Mouse (Mus musculus): ENCODE results near the gene Them5. TPM values are rescaled to one million over a fixed set of nuclear protein-coding genes. Genes with fewer than 3 reads are reported as not detected.

Gene Them5
- polyA plus RNA-seq, 1 experiment from 2014 or later = not detected

- Histone ChIP-seq H3K4me1 (ENCODE audit: insufficient read depth, low read length) (peaks cover 18% of the 10 kb centered on the region), H3K9ac (replicated peaks; ENCODE audit: low read length) (no peak overlapping the region), H3K27ac (ENCODE audit: low read length) (no peak overlapping the region), H3K27me3 (ENCODE audit: insufficient read depth, low read length) (no peaks in the 10 kb centered on the region), H3K9me3 (ENCODE audit: low read length) (no peaks in the 10 kb centered on the region), H3K4me2 (replicated peaks; ENCODE audit: low read depth, low read length) (no peak overlapping the region), H3K4me3 (ENCODE audit: low read length) (no peak overlapping the region), H3K36me3 (ENCODE audit: insufficient read depth, low read length) (no peaks in the 10 kb centered on the region)
- no peak for ATAC-seq (ENCODE audit: low FRiP score, low TSS enrichment)
- WGBS = 22% methylated on average over 13 of the region's 13 CpGs
Observed at GRCm38 (mm10) chr3:94377028-94377923, 35.4 kb downstream of the Them5 start.

GRCm38 (mm10) chr3:94379831-94380510 is 38.1 kb downstream of the Them5 start:
- ATAC-seq (ENCODE audit: low FRiP score, low TSS enrichment) = no peak
- H3K4me3 ChIP-seq (ENCODE audit: low read length) = no peak overlapping the region
- 24% methylated on average over 9 of the region's 9 CpGs for WGBS
- peaks cover 5% of the 10 kb centered on the region for H3K4me1 ChIP-seq (ENCODE audit: insufficient read depth, low read length)
- no peak overlapping the region for H3K27ac ChIP-seq (ENCODE audit: low read length)
- no peak overlapping the region for H3K9ac ChIP-seq (replicated peaks; ENCODE audit: low read length)
- H3K9me3 ChIP-seq (ENCODE audit: low read length) = no peaks in the 10 kb centered on the region
- no peaks in the 10 kb centered on the region for H3K27me3 ChIP-seq (ENCODE audit: insufficient read depth, low read length)
- no peak overlapping the region for H3K4me2 ChIP-seq (replicated peaks; ENCODE audit: low read depth, low read length)
- H3K36me3 ChIP-seq (ENCODE audit: insufficient read depth, low read length) = no peaks in the 10 kb centered on the region

- Histone ChIP-seq H3K4me3 (ENCODE audit: low read length) (no peak overlapping the region), H3K27me3 (ENCODE audit: insufficient read depth, low read length) (no peaks in the 10 kb centered on the region), H3K4me1 (ENCODE audit: insufficient read depth, low read length) (peaks cover 5% of the 10 kb centered on the region), H3K4me2 (replicated peaks; ENCODE audit: low read depth, low read length) (no peak overlapping the region), H3K36me3 (ENCODE audit: insufficient read depth, low read length) (no peaks in the 10 kb centered on the region), H3K9ac (replicated peaks; ENCODE audit: low read length) (no peak overlapping the region), H3K27ac (ENCODE audit: low read length) (no peak overlapping the region), H3K9me3 (ENCODE audit: low read length) (no peaks in the 10 kb centered on the region)
- WGBS = 65% methylated on average over 5 of the region's 5 CpGs
- ATAC-seq (ENCODE audit: low FRiP score, low TSS enrichment) = no peak
Observed at GRCm38 (mm10) chr3:94382308-94382707, 40.4 kb downstream of the Them5 start.

- Histone ChIP-seq H3K4me2 (replicated peaks; ENCODE audit: low read depth, low read length) (no peak overlapping the region), H3K27me3 (ENCODE audit: insufficient read depth, low read length) (no peaks in the 10 kb centered on the region), H3K4me3 (ENCODE audit: low read length) (no peak overlapping the region), H3K36me3 (ENCODE audit: insufficient read depth, low read length) (no peaks in the 10 kb centered on the region), H3K4me1 (ENCODE audit: insufficient read depth, low read length) (peaks cover 5% of the 10 kb centered on the region), H3K9me3 (ENCODE audit: low read length) (no peaks in the 10 kb centered on the region), H3K9ac (replicated peaks; ENCODE audit: low read length) (no peak overlapping the region), H3K27ac (ENCODE audit: low read length) (no peak overlapping the region)
- WGBS = 73% methylated on average over 3 of the region's 3 CpGs
- no peak for ATAC-seq (ENCODE audit: low FRiP score, low TSS enrichment)
Observed at GRCm38 (mm10) chr3:94383476-94383875, 41.6 kb downstream of the Them5 start.

GRCm38 (mm10) chr3:94386671-94387070 is 44.8 kb downstream of the Them5 start:
- no peak overlapping the region for H3K4me2 ChIP-seq (replicated peaks; ENCODE audit: low read depth, low read length)
- H3K4me1 ChIP-seq (ENCODE audit: insufficient read depth, low read length) = no peaks in the 10 kb centered on the region
- no peak overlapping the region for H3K9ac ChIP-seq (replicated peaks; ENCODE audit: low read length)
- H3K27ac ChIP-seq (ENCODE audit: low read length) = no peak overlapping the region
- H3K27me3 ChIP-seq (ENCODE audit: insufficient read depth, low read length) = no peaks in the 10 kb centered on the region
- no peak overlapping the region for H3K4me3 ChIP-seq (ENCODE audit: low read length)
- H3K9me3 ChIP-seq (ENCODE audit: low read length) = no peaks in the 10 kb centered on the region
- WGBS = 57% methylated on average over 4 of the region's 4 CpGs
- no peaks in the 10 kb centered on the region for H3K36me3 ChIP-seq (ENCODE audit: insufficient read depth, low read length)
- no peak for ATAC-seq (ENCODE audit: low FRiP score, low TSS enrichment)

GRCm38 (mm10) chr3:94387391-94387790 is 45.5 kb downstream of the Them5 start:
- Histone ChIP-seq H3K4me3 (ENCODE audit: low read length) (no peak overlapping the region), H3K4me1 (ENCODE audit: insufficient read depth, low read length) (no peaks in the 10 kb centered on the region), H3K9me3 (ENCODE audit: low read length) (no peaks in the 10 kb centered on the region), H3K27me3 (ENCODE audit: insufficient read depth, low read length) (no peaks in the 10 kb centered on the region), H3K9ac (replicated peaks; ENCODE audit: low read length) (no peak overlapping the region), H3K36me3 (ENCODE audit: insufficient read depth, low read length) (no peaks in the 10 kb centered on the region), H3K27ac (ENCODE audit: low read length) (no peak overlapping the region), H3K4me2 (replicated peaks; ENCODE audit: low read depth, low read length) (no peak overlapping the region)
- ATAC-seq (ENCODE audit: low FRiP score, low TSS enrichment) = no peak
- 89% methylated on average over 10 of the region's 10 CpGs for WGBS

- H3K27me3 ChIP-seq (ENCODE audit: insufficient read depth, low read length) = no peaks in the 10 kb centered on the region
- H3K36me3 ChIP-seq (ENCODE audit: insufficient read depth, low read length) = no peaks in the 10 kb centered on the region
- no peak for ATAC-seq (ENCODE audit: low FRiP score, low TSS enrichment)
- no peak overlapping the region for H3K9ac ChIP-seq (replicated peaks; ENCODE audit: low read length)
- no peaks in the 10 kb centered on the region for H3K9me3 ChIP-seq (ENCODE audit: low read length)
- no peak overlapping the region for H3K4me3 ChIP-seq (ENCODE audit: low read length)
- no peaks in the 10 kb centered on the region for H3K4me1 ChIP-seq (ENCODE audit: insufficient read depth, low read length)
- no peak overlapping the region for H3K27ac ChIP-seq (ENCODE audit: low read length)
- H3K4me2 ChIP-seq (replicated peaks; ENCODE audit: low read depth, low read length) = no peak overlapping the region
- 65% methylated on average over 5 of the region's 5 CpGs for WGBS
Observed at GRCm38 (mm10) chr3:94388047-94388446, 46.1 kb downstream of the Them5 start.

- no peak overlapping the region for H3K9ac ChIP-seq (replicated peaks; ENCODE audit: low read length)
Observed at GRCm38 (mm10) chr3:94389420-94389819, 47.5 kb downstream of the Them5 start.

GRCm38 (mm10) chr3:94391001-94391400 is 49.1 kb downstream of the Them5 start:
- no peaks in the 10 kb centered on the region for H3K27me3 ChIP-seq (ENCODE audit: insufficient read depth, low read length)
- H3K4me3 ChIP-seq (ENCODE audit: low read length) = no peak overlapping the region
- ATAC-seq (ENCODE audit: low FRiP score, low TSS enrichment) = no peak
- no peaks in the 10 kb centered on the region for H3K9me3 ChIP-seq (ENCODE audit: low read length)
- H3K9ac ChIP-seq (replicated peaks; ENCODE audit: low read length) = no peak overlapping the region
- H3K4me1 ChIP-seq (ENCODE audit: insufficient read depth, low read length) = no peaks in the 10 kb centered on the region
- 84% methylated on average over 5 of the region's 5 CpGs for WGBS
- H3K27ac ChIP-seq (ENCODE audit: low read length) = no peak overlapping the region
- no peaks in the 10 kb centered on the region for H3K36me3 ChIP-seq (ENCODE audit: insufficient read depth, low read length)
- no peak overlapping the region for H3K4me2 ChIP-seq (replicated peaks; ENCODE audit: low read depth, low read length)

More at GRCm38 (mm10) chr3:94389420-94389819, 47.5 kb downstream of the Them5 start:
- no peaks in the 10 kb centered on the region for H3K27me3 ChIP-seq (ENCODE audit: insufficient read depth, low read length)
- H3K36me3 ChIP-seq (ENCODE audit: insufficient read depth, low read length) = no peaks in the 10 kb centered on the region
- no peaks in the 10 kb centered on the region for H3K9me3 ChIP-seq (ENCODE audit: low read length)
- no peak for ATAC-seq (ENCODE audit: low FRiP score, low TSS enrichment)
- no peak overlapping the region for H3K4me2 ChIP-seq (replicated peaks; ENCODE audit: low read depth, low read length)
- H3K4me1 ChIP-seq (ENCODE audit: insufficient read depth, low read length) = no peaks in the 10 kb centered on the region
- WGBS = 95% methylated on average over 16 of the region's 16 CpGs
- no peak overlapping the region for H3K4me3 ChIP-seq (ENCODE audit: low read length)
- no peak overlapping the region for H3K27ac ChIP-seq (ENCODE audit: low read length)

- WGBS = 75% methylated on average over 2 of the region's 2 CpGs
- Histone ChIP-seq H3K27ac (ENCODE audit: low read length) (no peak overlapping the region), H3K4me1 (ENCODE audit: insufficient read depth, low read length) (no peaks in the 10 kb centered on the region), H3K36me3 (ENCODE audit: insufficient read depth, low read length) (no peaks in the 10 kb centered on the region), H3K9ac (replicated peaks; ENCODE audit: low read length) (no peak overlapping the region), H3K4me3 (ENCODE audit: low read length) (no peak overlapping the region), H3K27me3 (ENCODE audit: insufficient read depth, low read length) (peaks cover 4% of the 10 kb centered on the region; the same call in 1 of the 2 replicates), H3K4me2 (replicated peaks; ENCODE audit: low read depth, low read length) (no peak overlapping the region), H3K9me3 (ENCODE audit: low read length) (no peaks in the 10 kb centered on the region)
- ATAC-seq (ENCODE audit: low FRiP score, low TSS enrichment) = no peak
Observed at GRCm38 (mm10) chr3:94392128-94392527, 50.2 kb downstream of the Them5 start.
